Mouse (Mus musculus): ENCODE data around the gene Tceal8.
A peak's percentile ranks its signal among the peaks of the same experiment; 100 is the strongest.

Gene Tceal8

GRCm38 (mm10) chrX:136127744-136128064 is 44.4 kb downstream of the Tceal8 start:
- DNase-seq (ENCODE audit: extremely low spot score): peak; percentile 41

- DNase-seq (ENCODE audit: extremely low spot score): peak; percentile 12
These were observed 45.0 kb downstream of the Tceal8 start for GRCm38 (mm10) chrX:136127038-136127743.

Data from embryo, embryonic 9.5 days (tissue).